Mouse (Mus musculus) kidney, adult 2 months (tissue): ENCODE measurements around the gene Vmn1r55. TPM values are rescaled to one million over a fixed set of nuclear protein-coding genes. Genes with fewer than 3 reads are reported as not detected.

Experiments used
- DNase-seq: peaks from one replicate; pipeline ENCODE4 v3.0.0; 2021
- H3K27ac ChIP-seq: fragments of 200-500 bp; 2 replicates; pipeline ENCODE4 v1.5.1; 2012; ENCODE audit warnings: low read depth, low read length, control low read depth, inconsistent platforms; ENCODE audit not compliant: insufficient read depth
- H3K27me3 ChIP-seq: fragments of 200-500 bp; replicated peaks from 2 replicates; pipeline ENCODE4 v1.6.1; 2012; ENCODE audit warnings: mild to moderate bottlenecking, moderate library complexity, low read length, inconsistent platforms; ENCODE audit not compliant: control insufficient read depth, insufficient read depth
- H3K36me3 ChIP-seq: fragments of 200-500 bp; 2 replicates; pipeline ENCODE4 v1.6.1; 2012; ENCODE audit warnings: mild to moderate bottlenecking, moderate library complexity, low read length, inconsistent platforms; ENCODE audit not compliant: control insufficient read depth, insufficient read depth
- H3K4me1 ChIP-seq: fragments of 200-500 bp; 2 replicates; pipeline ENCODE4 v1.6.1; 2011; ENCODE audit warnings: low read length; ENCODE audit not compliant: control insufficient read depth, insufficient read depth
- H3K4me3 ChIP-seq: fragments of 200-500 bp; 2 replicates; pipeline ENCODE4 v1.5.1; 2011; ENCODE audit warnings: mild to moderate bottlenecking, low read depth, low read length, control low read depth; ENCODE audit not compliant: insufficient read depth
- CTCF ChIP-seq: fragments of 200-500 bp; conservative IDR thresholded peaks from 2 replicates; pipeline ENCODE4 v1.5.1; 2011; ENCODE audit warnings: low read depth, mild to moderate bottlenecking, control low read depth, low read length, moderate library complexity, mixed read lengths; ENCODE audit not compliant: insufficient read depth, insufficient read length
- POLR2A ChIP-seq: fragments of 200-500 bp; IDR thresholded peaks from one replicate; pipeline ENCODE4 v1.6.1; 2011; ENCODE audit warnings: low read depth, low read length, control low read depth
- WGBS: fragments of 180-500 bp; shearing (Covaris S2); methylation state at CpG from one replicate; pipeline ENCODE4 v1.1.7; 2018; 5-methylcytosine and 5-hydroxymethylcytosine counted together
- polyA plus RNA-seq: library from polyadenylated mRNA; depleted of rRNA; stranded (reverse); fragments of >200 nt; gene quantifications from 2 replicates; pipeline ENCODE4 v1.2.3, GENCODE M21; 2012

Gene Vmn1r55
- polyA plus RNA-seq, 1 experiment: not detected

DNA sequence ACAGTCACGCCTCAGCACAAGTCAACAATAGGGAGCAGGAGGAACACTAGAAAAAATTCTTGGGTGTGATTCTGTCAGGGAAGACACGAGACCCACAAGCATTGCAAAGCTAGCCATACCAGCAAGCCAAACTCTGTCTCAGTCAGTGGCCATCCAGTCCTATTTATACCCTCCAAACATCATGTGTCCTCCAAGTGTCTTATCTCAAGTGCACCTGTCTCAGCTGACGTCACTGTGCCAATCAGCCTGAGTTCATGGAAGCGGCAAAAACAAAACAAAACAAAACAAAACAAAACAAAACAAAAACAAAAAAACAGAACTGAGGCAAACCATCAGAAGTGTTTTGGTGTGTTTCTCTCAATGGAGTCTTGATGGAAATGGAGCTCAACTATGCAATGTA lies 41.2 kb downstream of the Vmn1r55 start:
- H3K36me3 ChIP-seq: no peaks in the 10 kb centered on the region
- TF ChIP-seq POLR2A: no peak
- no peak for TF ChIP-seq CTCF
- H3K4me1 ChIP-seq: no peaks in the 10 kb centered on the region; the same call in 1 of the 2 replicates
- DNase-seq: no peak
- no peak overlapping the region for H3K27ac ChIP-seq
- no peaks in the 10 kb centered on the region for H3K27me3 ChIP-seq
- no peak overlapping the region for H3K4me3 ChIP-seq
- 79% methylated on average over 4 of the region's 4 CpGs for WGBS

DNA sequence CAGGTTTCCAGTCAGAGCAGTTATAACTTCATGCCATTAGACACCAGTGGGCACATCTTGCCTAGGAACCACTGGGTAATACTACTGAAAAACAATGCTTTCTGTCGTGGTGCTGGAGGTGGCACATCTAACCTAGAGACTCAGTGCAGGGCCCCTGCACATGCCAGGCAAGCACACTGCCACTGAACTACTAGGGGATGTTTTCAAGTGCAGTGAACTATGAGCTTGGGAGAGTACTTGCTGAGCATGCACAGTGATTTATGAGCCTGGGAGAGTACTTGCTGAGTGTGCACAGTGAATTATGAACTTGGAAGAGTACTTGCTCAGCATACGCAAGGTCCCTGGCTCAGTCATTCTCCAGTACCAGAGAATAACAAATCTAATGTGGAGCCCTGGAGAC lies 46.9 kb downstream of the Vmn1r55 start:
- Histone ChIP-seq H3K27me3 (no peaks in the 10 kb centered on the region), H3K4me1 (no peaks in the 10 kb centered on the region), H3K27ac (no peak overlapping the region), H3K4me3 (no peak overlapping the region), H3K36me3 (0 out of 2 replicates have a peak, but pooled peaks cover under 1% of the 10 kb centered on the region)
- peak; percentile 68 for DNase-seq
- 61% methylated on average over 2 of the region's 2 CpGs for WGBS
- TF ChIP-seq CTCF (no peak), POLR2A (no peak)

DNA sequence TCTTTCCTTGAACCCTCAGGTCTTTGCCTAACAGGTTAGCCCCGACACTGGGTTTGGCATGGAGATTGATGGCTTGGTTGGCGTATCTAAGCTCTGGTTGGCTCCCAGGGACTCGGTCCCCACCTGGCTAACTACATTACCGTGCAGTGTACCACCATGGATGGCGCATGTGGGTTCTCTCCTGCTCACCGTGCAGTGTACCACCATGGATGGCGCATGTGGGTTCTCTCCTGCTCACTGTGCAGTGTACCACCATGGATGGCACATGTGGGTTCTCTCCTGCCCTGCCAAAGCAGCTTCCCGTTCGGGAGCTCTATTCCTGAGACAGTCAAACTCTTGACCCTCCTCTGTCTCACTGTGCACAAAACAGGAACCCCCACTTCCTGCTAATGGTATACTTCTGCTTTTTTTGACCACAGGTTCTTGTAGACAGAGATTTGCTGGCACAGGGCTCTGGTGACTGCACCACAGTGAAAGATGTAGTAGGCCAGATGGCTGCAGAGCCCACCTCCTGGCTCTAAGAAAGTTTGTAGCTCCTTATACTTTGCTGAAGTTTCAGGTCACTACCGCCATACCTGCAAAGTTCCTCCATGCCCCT lies 48.3 kb downstream of the Vmn1r55 start:
- WGBS: 80% methylated on average over 10 of the region's 10 CpGs
- H3K4me1 ChIP-seq: no peaks in the 10 kb centered on the region
- peak; percentile 27 for DNase-seq
- no peaks in the 10 kb centered on the region for H3K27me3 ChIP-seq
- TF ChIP-seq POLR2A (no peak), CTCF (no peak)
- H3K4me3 ChIP-seq: no peak overlapping the region
- no peak overlapping the region for H3K27ac ChIP-seq
- peaks cover 2% of the 10 kb centered on the region; the same call in 1 of the 2 replicates for H3K36me3 ChIP-seq

DNA sequence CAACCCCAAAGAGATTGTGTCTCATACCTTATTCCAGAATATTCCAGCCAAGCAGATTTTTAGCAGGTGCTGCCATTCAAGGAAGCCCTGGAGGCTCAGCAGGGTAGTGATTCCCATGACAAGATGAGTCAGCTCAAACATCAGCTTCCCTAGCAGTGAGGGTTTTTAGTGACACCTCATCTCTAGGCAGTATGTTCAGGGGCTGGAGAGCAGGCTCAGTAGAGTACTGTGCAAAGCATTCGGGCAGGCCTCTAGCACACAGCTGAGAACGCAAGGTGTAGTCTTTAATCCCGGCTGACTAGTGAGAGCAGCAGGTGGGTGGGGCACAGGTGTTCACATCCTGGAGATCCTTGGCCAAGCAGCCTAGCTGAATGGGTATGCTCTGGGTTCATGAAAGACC lies 49.7 kb downstream of the Vmn1r55 start:
- peaks cover 4% of the 10 kb centered on the region for H3K36me3 ChIP-seq
- WGBS: 87% methylated on average over 3 of the region's 3 CpGs
- DNase-seq: no peak

DNA sequence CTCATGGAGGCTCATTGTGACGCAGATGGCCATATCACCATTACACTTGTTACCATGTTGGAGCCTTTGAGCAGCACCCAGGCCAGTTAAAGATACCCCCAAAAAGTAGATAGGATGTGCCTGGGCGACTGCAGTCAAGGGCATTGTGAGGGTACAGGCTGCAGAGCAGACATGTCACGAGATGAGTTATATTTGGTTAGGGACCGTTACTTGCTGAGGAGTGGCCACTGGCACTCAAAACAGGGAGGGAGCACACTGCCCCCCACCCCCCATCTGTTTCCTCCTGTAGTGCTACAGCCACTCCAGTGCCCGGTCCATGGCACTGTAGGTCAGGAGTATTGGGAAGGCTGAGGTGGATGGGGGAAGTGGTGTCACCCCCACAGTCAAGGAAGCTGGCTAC lies 50.7 kb downstream of the Vmn1r55 start:
- no peak for TF ChIP-seq CTCF
- no peak for TF ChIP-seq POLR2A
- Histone ChIP-seq H3K4me1 (no peaks in the 10 kb centered on the region), H3K4me3 (no peak overlapping the region), H3K27me3 (no peaks in the 10 kb centered on the region), H3K36me3 (peaks cover 4% of the 10 kb centered on the region), H3K27ac (no peak overlapping the region)
- no peak for DNase-seq
- 89% methylated on average over 5 of the region's 5 CpGs for WGBS

More for the DNA sequence above, 49.7 kb downstream of the Vmn1r55 start:
- Histone ChIP-seq H3K4me1 (no peaks in the 10 kb centered on the region), H3K4me3 (no peak overlapping the region), H3K27me3 (no peaks in the 10 kb centered on the region), H3K27ac (no peak overlapping the region)
- TF ChIP-seq CTCF (no peak), POLR2A (no peak)

DNA sequence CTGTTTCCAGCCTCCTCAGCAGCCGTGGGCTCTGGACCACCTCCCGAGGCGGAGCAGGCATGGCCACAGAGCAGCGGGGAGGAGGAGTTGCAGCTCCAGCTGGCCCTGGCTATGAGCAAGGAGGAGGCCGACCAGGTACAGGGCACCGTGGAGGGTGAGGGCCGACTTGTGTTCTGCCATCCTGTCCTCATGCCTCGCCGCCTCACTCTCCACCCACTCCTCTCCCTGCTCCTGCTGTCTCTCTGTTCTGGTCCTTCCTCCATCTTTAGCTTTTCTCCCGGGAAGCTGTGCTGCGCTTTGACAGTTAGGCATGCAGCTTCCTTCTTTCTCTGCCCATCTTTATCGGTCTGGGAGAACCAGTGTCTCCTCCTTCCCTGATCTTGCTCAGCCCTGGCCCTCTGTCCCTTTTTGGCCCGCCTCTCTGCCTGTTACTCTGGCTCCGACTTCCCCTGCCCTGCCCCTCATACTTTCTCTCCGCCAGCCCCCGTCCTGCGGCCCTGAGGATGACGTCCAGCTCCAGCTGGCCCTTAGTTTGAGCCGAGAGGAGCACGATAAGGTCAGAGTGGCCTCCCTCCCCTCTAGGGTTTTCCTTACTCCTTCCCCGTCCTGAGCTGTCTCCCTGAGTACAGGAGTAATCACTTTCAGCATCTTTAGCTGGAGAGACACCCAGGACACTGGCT lies 56.5 kb downstream of the Vmn1r55 start:
- no peak for TF ChIP-seq POLR2A
- Histone ChIP-seq H3K27ac (no peak overlapping the region), H3K4me3 (no peak overlapping the region), H3K27me3 (no peaks in the 10 kb centered on the region), H3K36me3 (peaks cover 4% of the 10 kb centered on the region), H3K4me1 (peaks cover 16% of the 10 kb centered on the region)
- 69% methylated on average over 21 of the region's 21 CpGs for WGBS
- no peak for DNase-seq

DNA sequence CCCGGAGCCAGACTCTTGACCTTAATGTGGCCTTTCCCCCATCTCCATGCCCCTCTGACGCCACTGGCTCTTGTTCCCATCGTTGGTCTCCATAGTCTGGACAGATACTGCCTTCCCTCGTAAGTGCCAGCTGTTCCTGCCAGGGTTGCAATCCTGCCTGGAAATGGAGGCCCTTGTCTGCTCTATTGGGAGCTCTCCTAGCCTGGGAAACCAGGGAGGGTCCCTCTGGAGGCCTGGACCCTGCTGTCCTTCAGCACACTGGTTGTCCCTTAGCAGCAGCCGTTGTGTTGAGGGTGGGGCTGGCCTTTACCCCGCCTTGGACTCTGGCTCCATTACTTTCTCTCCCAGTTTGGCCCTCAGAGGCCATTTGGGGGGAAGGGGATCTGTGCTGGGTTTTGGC lies 57.1 kb downstream of the Vmn1r55 start:
- Histone ChIP-seq H3K36me3 (peaks cover 2% of the 10 kb centered on the region), H3K4me1 (peaks cover 21% of the 10 kb centered on the region), H3K27me3 (no peaks in the 10 kb centered on the region), H3K4me3 (no peak overlapping the region), H3K27ac (no peak overlapping the region)
- no peak for DNase-seq
- 61% methylated on average over 6 of the region's 6 CpGs for WGBS
- TF ChIP-seq POLR2A (no peak), CTCF (no peak)
